Mouse (Mus musculus) heart, embryonic 10.5 days (tissue): ENCODE data around the gene Abhd18. TPM values are rescaled to one million over a fixed set of nuclear protein-coding genes. Genes with fewer than 3 reads are reported as not detected.

Experiments
- DNase-seq: peaks from one replicate; pipeline ENCODE4 v3.0.0-alpha.2; 2017; ENCODE audit warnings: low spot score
- H3K27ac ChIP-seq: fragments of 300-500 bp; sonication (generic); 2 replicates; pipeline ENCODE4 v1.5.1; 2016; ENCODE audit warnings: mild to moderate bottlenecking
- H3K27me3 ChIP-seq: fragments of 300-500 bp; sonication (generic); 2 replicates; pipeline ENCODE4 v1.6.1; 2016; ENCODE audit warnings: mild to moderate bottlenecking; ENCODE audit not compliant: poor library complexity, insufficient read depth, severe bottlenecking
- H3K36me3 ChIP-seq: fragments of 300-500 bp; sonication (generic); 2 replicates; pipeline ENCODE4 v1.6.1; 2016; ENCODE audit warnings: mild to moderate bottlenecking, moderate library complexity
- H3K4me1 ChIP-seq: fragments of 300-500 bp; sonication (generic); 2 replicates; pipeline ENCODE4 v1.6.1; 2016; ENCODE audit warnings: mild to moderate bottlenecking
- H3K4me3 ChIP-seq: fragments of 300-500 bp; sonication (generic); 2 replicates; pipeline ENCODE4 v1.5.1; 2016; ENCODE audit warnings: mild to moderate bottlenecking, moderate library complexity
- H3K9me3 ChIP-seq: fragments of 300-500 bp; sonication (generic); 2 replicates; pipeline ENCODE4 v1.6.1; 2016; ENCODE audit warnings: mild to moderate bottlenecking, moderate library complexity
- WGBS: fragments of 180-500 bp; shearing (Covaris S2); methylation state at CpG from one replicate; pipeline ENCODE4 v1.1.7; 2016; 5-methylcytosine and 5-hydroxymethylcytosine counted together
- polyA plus RNA-seq: library from polyadenylated mRNA; unstranded; fragments of >200 nt; fragmentation: Nextera tagmentation; extraction: Ambion mirVana; gene quantifications from 2 replicates; pipeline ENCODE4 v1.2.1, GENCODE M21; 2016

Gene Abhd18
- polyA plus RNA-seq, 1 experiment from 2014 or later, result 8.8 TPM

DNA sequence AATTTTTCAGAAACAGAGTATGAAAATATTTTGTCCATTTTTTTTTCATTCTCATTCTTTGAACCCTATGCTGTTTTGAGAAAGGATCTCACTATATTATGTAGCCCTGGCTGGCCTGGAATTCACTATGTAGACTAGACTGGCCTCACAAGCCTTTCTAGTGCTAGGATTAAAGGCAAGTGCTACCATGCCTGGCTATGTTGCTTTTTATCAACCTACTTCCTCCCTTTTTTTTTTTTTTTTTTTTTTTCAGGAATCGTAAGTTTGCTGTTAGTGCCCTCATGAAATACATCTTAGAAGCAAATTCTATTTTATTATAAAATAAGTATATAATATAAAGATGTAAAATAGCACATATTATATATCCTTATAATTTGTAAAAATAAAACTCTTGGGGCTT is 108.0 kb downstream of the Abhd18 start:
- DNase-seq, result no peak
- Histone ChIP-seq H3K36me3 (no peaks in the 10 kb centered on the region), H3K27ac (no peak overlapping the region), H3K9me3 (no peaks in the 10 kb centered on the region), H3K4me3 (no peak overlapping the region), H3K4me1 (0 out of 2 replicates have a peak, but pooled peaks cover 2% of the 10 kb centered on the region), H3K27me3 (no peaks in the 10 kb centered on the region)
- WGBS, result 76% methylated on average over 1 of the region's 1 CpGs

DNA sequence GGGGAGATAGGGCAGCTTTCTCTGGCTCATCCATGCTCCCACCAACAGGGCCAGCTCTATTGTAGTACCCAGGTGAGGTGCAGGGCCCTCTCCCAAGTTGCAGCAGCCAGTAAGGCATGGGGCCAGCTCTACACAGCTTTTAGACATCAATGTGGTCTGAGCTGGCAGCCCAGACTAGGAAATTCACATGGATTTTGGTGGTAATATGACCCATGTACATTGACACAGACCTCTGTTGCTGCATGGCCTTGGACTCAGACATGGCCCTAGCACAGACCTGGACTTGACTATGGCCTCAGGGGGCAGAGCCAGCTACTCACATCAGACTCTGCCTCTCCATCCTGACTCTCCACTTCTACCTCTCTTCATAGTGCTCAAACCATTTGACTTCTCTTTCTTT is 112.1 kb downstream of the Abhd18 start:
- H3K27me3 ChIP-seq, result no peaks in the 10 kb centered on the region
- H3K4me3 ChIP-seq, result no peak overlapping the region
- H3K4me1 ChIP-seq, result no peaks in the 10 kb centered on the region
- H3K9me3 ChIP-seq, result no peaks in the 10 kb centered on the region
- no peak for DNase-seq
- no peaks in the 10 kb centered on the region for H3K36me3 ChIP-seq
- H3K27ac ChIP-seq, result no peak overlapping the region

DNA sequence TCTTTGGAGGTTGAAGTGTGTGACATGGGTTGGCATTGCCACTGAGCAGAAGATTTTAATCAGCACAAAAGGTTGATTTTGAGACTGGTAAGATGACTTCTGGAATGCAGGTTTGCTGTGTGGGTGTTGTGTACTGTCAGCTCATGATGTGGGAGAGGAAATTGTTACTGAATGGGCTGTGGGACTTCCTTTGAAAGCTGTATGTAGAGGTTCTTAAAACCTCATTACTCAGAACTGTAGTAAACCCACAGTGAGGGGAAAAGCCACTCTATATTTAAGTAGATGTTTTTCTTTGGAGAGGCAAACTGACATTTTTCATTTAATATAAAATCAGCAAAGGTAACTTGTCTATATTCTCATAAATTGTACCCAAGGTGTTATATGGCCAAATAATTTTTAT is 134.0 kb downstream of the Abhd18 start:
- no peaks in the 10 kb centered on the region for H3K9me3 ChIP-seq
- H3K27ac ChIP-seq, result no peak overlapping the region
- no peak overlapping the region for H3K4me3 ChIP-seq
- H3K27me3 ChIP-seq, result no peaks in the 10 kb centered on the region
- H3K4me1 ChIP-seq, result no peaks in the 10 kb centered on the region
- no peaks in the 10 kb centered on the region for H3K36me3 ChIP-seq
- no peak for DNase-seq

DNA sequence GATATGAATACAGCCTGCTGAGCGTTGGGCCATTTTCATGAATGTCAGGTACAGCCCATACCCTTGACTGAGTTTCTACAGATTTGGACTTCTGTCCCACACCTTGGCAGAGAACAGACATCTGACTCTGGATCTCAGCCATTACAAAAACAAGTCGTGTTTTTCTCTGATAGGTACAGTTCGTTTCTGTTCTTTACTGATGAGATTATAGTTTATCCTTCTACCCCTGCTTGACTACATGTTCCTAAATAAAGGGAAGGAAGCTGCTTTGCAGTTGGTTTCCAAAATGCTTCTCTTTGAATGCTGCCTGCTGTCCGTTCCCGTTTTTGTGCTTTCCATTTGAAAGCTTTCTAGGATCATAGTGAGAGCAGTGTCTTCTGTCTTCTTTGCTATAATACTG is 140.8 kb downstream of the Abhd18 start:
- DNase-seq, result no peak
- 70% methylated on average over 5 of the region's 5 CpGs for WGBS
- no peak overlapping the region for H3K27ac ChIP-seq
- H3K9me3 ChIP-seq, result no peaks in the 10 kb centered on the region
- H3K36me3 ChIP-seq, result no peaks in the 10 kb centered on the region
- H3K4me1 ChIP-seq, result no peaks in the 10 kb centered on the region
- no peaks in the 10 kb centered on the region for H3K27me3 ChIP-seq
- no peak overlapping the region for H3K4me3 ChIP-seq

Other genes with a start within 250 kb of the Abhd18 start
- 0.21 and 0.35 TPM in 2 replicates for gene Slc25a31, start 138.1 kb upstream of the Abhd18 start, polyA plus RNA-seq
- gene Hspa4l, start 102.5 kb upstream of the Abhd18 start, polyA plus RNA-seq, result 18.0 and 30.2 TPM in 2 replicates
- gene Plk4, start 47.0 kb upstream of the Abhd18 start, polyA plus RNA-seq, result 57.6 and 69.0 TPM in 2 replicates
- gene Mfsd8, start 84 bp upstream of the Abhd18 start, polyA plus RNA-seq, result 5.2 TPM in 2 replicates
- 0.05 and 0.21 TPM in 2 replicates for gene 1700034I23Rik, start 55.6 kb downstream of the Abhd18 start, polyA plus RNA-seq
- 5.8 and 8.8 TPM in 2 replicates for gene Larp1b, start 102.9 kb downstream of the Abhd18 start, polyA plus RNA-seq
- gene Pgrmc2, start 236.1 kb downstream of the Abhd18 start, polyA plus RNA-seq, result 40.1 and 44.4 TPM in 2 replicates